ENCODE assay signal across 10 mouse cellular contexts in genomic region chr9:100506652-100507051, GRCm38 (mm10). TPM values are rescaled to one million over a fixed set of nuclear protein-coding genes. Genes with fewer than 3 reads are reported as not detected.
DNase-seq lines count a peak whose midpoint lies in the region; ATAC-seq lines count a peak whose summit lies in the region.
"Had no signal": no experiment of that assay in that cellular context is flagged by ENCODE, and none has a peak within 500 bp of the region (broad histone marks: within the 10 kb centered on the region; RNA-seq: fewer than 3 reads in every experiment).

No protein-coding gene starts in this region.

- ATAC-seq in intestine, embryonic 16.5 days = peak; percentile 90
- no peak for ATAC-seq in forebrain, embryonic 16.5 days
- no peak for ATAC-seq in midbrain, embryonic 11.5 days (ENCODE audit: low FRiP score)
- ATAC-seq: midbrain, embryonic 16.5 days had no signal

- no peak overlapping the region for H3K4me3 ChIP-seq in heart, embryonic 10.5 days
- H3K4me3 ChIP-seq in intestine, embryonic 16.5 days (ENCODE audit: low read length) = no peak overlapping the region
- H3K4me3 ChIP-seq in forebrain, embryonic 10.5 days = no peak overlapping the region
- H3K4me3 ChIP-seq in forebrain, embryonic 16.5 days (replicated peaks; ENCODE audit: low read length) = no peak overlapping the region
- H3K4me3 ChIP-seq in midbrain, embryonic 11.5 days (ENCODE audit: low read depth, low read length) = no peak overlapping the region

- no peak overlapping the region for H3K9ac ChIP-seq in intestine, embryonic 16.5 days (ENCODE audit: low read depth, low read length)
- H3K9ac ChIP-seq in forebrain, embryonic 16.5 days (replicated peaks; ENCODE audit: low read depth, low read length) = no peak overlapping the region
- H3K9ac ChIP-seq in midbrain, embryonic 11.5 days (ENCODE audit: low read length) = no peak overlapping the region
- H3K9ac ChIP-seq: embryonic facial prominence, embryonic 15.5 days had no signal

- no peaks in the 10 kb centered on the region for H3K4me1 ChIP-seq in heart, embryonic 10.5 days
- H3K4me1 ChIP-seq in intestine, embryonic 16.5 days (ENCODE audit: control insufficient read depth, insufficient read depth, low read length) = no peaks in the 10 kb centered on the region
- H3K4me1 ChIP-seq in forebrain, embryonic 10.5 days = 0 out of 2 replicates have a peak, but pooled peaks cover 3% of the 10 kb centered on the region
- no peaks in the 10 kb centered on the region for H3K4me1 ChIP-seq in forebrain, embryonic 16.5 days (replicated peaks; ENCODE audit: control insufficient read depth, insufficient read depth, low read length)
- H3K4me1 ChIP-seq in midbrain, embryonic 11.5 days (ENCODE audit: control insufficient read depth, insufficient read depth, low read length) = no peaks in the 10 kb centered on the region

- peak; percentile 96 for DNase-seq in heart, adult 11 months
- DNase-seq in heart, embryonic 10.5 days (ENCODE audit: low spot score) = no peak
- DNase-seq in gastrocnemius, adult 18-20 months (ENCODE audit: low spot score) = peak; percentile 83
- DNase-seq in lung, postnatal 4 days = peak; percentile 24 to 50
- DNase-seq in forebrain, embryonic 10.5 days (ENCODE audit: extremely low spot score, low spot score) = no peak
- DNase-seq in midbrain, embryonic 11.5 days (ENCODE audit: low spot score, missing footprints) = no peak

- H3K9me3 ChIP-seq in heart, embryonic 10.5 days = no peaks in the 10 kb centered on the region
- H3K9me3 ChIP-seq in intestine, embryonic 16.5 days (ENCODE audit: control insufficient read depth, low read length) = no peaks in the 10 kb centered on the region
- H3K9me3 ChIP-seq in forebrain, embryonic 10.5 days = no peaks in the 10 kb centered on the region
- H3K9me3 ChIP-seq in forebrain, embryonic 16.5 days (ENCODE audit: control insufficient read depth, low read length) = no peaks in the 10 kb centered on the region
- H3K9me3 ChIP-seq in midbrain, embryonic 11.5 days (ENCODE audit: control insufficient read depth, low read length) = no peaks in the 10 kb centered on the region
- H3K9me3 ChIP-seq: embryonic facial prominence, embryonic 15.5 days had no signal

- no peak overlapping the region for H3K4me2 ChIP-seq in intestine, embryonic 16.5 days (ENCODE audit: low read depth, low read length)
- H3K4me2 ChIP-seq in forebrain, embryonic 16.5 days (ENCODE audit: low read length) = no peak overlapping the region
- no peak overlapping the region for H3K4me2 ChIP-seq in midbrain, embryonic 11.5 days
- H3K4me2 ChIP-seq: embryonic facial prominence, embryonic 15.5 days had no signal

- 66% methylated on average over 2 of the region's 2 CpGs for WGBS in heart, embryonic 10.5 days
- 29% methylated on average over 2 of the region's 2 CpGs for WGBS in intestine, embryonic 16.5 days
- WGBS in forebrain, embryonic 10.5 days = 86% methylated on average over 2 of the region's 2 CpGs
- WGBS in forebrain, embryonic 16.5 days = 74% methylated on average over 2 of the region's 2 CpGs
- 77% methylated on average over 2 of the region's 2 CpGs for WGBS in midbrain, embryonic 11.5 days

- no peak overlapping the region for H3K27ac ChIP-seq in heart, embryonic 10.5 days
- no peak overlapping the region for H3K27ac ChIP-seq in intestine, embryonic 16.5 days (ENCODE audit: low read length)
- H3K27ac ChIP-seq in forebrain, embryonic 10.5 days = no peak overlapping the region
- H3K27ac ChIP-seq in forebrain, embryonic 16.5 days (ENCODE audit: low read length) = no peak overlapping the region
- H3K27ac ChIP-seq in midbrain, embryonic 11.5 days (ENCODE audit: low read depth, low read length) = no peak overlapping the region

- H3K36me3 ChIP-seq in heart, embryonic 10.5 days = peaks cover 6% of the 10 kb centered on the region
- H3K36me3 ChIP-seq in intestine, embryonic 16.5 days (ENCODE audit: control insufficient read depth, insufficient read depth, low read length) = no peaks in the 10 kb centered on the region
- H3K36me3 ChIP-seq in forebrain, embryonic 10.5 days (replicated peaks) = peaks cover 16% of the 10 kb centered on the region
- no peaks in the 10 kb centered on the region for H3K36me3 ChIP-seq in forebrain, embryonic 16.5 days (ENCODE audit: control insufficient read depth, insufficient read depth)
- H3K36me3 ChIP-seq in midbrain, embryonic 11.5 days (ENCODE audit: control insufficient read depth, insufficient read depth, low read length) = no peaks in the 10 kb centered on the region

- H3K27me3 ChIP-seq in heart, embryonic 10.5 days (ENCODE audit: insufficient read depth, poor library complexity, severe bottlenecking) = no peaks in the 10 kb centered on the region
- H3K27me3 ChIP-seq in intestine, embryonic 16.5 days (replicated peaks; ENCODE audit: control insufficient read depth, insufficient read depth, low read length) = no peaks in the 10 kb centered on the region
- H3K27me3 ChIP-seq in forebrain, embryonic 10.5 days (ENCODE audit: poor library complexity, severe bottlenecking) = no peaks in the 10 kb centered on the region
- H3K27me3 ChIP-seq in forebrain, embryonic 16.5 days (replicated peaks; ENCODE audit: control insufficient read depth, insufficient read depth, low read length) = no peaks in the 10 kb centered on the region
- no peaks in the 10 kb centered on the region for H3K27me3 ChIP-seq in midbrain, embryonic 11.5 days (ENCODE audit: control insufficient read depth, insufficient read depth, low read length)
- H3K27me3 ChIP-seq: embryonic facial prominence, embryonic 15.5 days had no signal

RNA-seq across cellular contexts. Expression of gene Il20rb, which starts 20.1 kb away (rescaled TPM):
- polyA plus RNA-seq in heart, embryonic 10.5 days (2016; fragmentation: Nextera tagmentation; extraction: Ambion mirVana) = 1.2 and 1.4 TPM in 2 replicates
- 1 to 10 TPM; 1.1 TPM for total RNA-seq in gastrocnemius, adult 18-20 months (2021)
- 0.98 and 1.1 TPM in 2 replicates for polyA plus RNA-seq in intestine, embryonic 16.5 days (2015; fragmentation: Nextera tagmentation; extraction: Ambion mirVana)
- polyA plus RNA-seq in forebrain, embryonic 10.5 days (2016; fragmentation: Nextera tagmentation; extraction: Ambion mirVana) = 1.6 and 1.8 TPM in 2 replicates
- polyA plus RNA-seq in forebrain, embryonic 16.5 days (2015; fragmentation: Nextera tagmentation; extraction: Ambion mirVana) = 0.53 and 0.60 TPM in 2 replicates
- polyA plus RNA-seq in midbrain, embryonic 11.5 days (2014; fragmentation: Nextera tagmentation; extraction: Ambion mirVana) = 0.59 and 1.2 TPM in 2 replicates

RNA-seq across cellular contexts. Expression of gene Nck1, which starts 39.3 kb away (rescaled TPM):
- 50.3 and 61.2 TPM in 2 replicates for polyA plus RNA-seq in heart, embryonic 10.5 days (2016; fragmentation: Nextera tagmentation; extraction: Ambion mirVana)
- total RNA-seq in gastrocnemius, adult 18-20 months (2021) = 10 to 100 TPM; 25.3 to 34.2 TPM
- polyA plus RNA-seq in intestine, embryonic 16.5 days (2015; fragmentation: Nextera tagmentation; extraction: Ambion mirVana) = 56.9 and 57.8 TPM in 2 replicates
- polyA plus RNA-seq in forebrain, embryonic 10.5 days (2016; fragmentation: Nextera tagmentation; extraction: Ambion mirVana) = 65.6 and 70.0 TPM in 2 replicates
- polyA plus RNA-seq in forebrain, embryonic 16.5 days (2015; fragmentation: Nextera tagmentation; extraction: Ambion mirVana) = 44.8 and 47.3 TPM in 2 replicates
- polyA plus RNA-seq in midbrain, embryonic 11.5 days (2014; fragmentation: Nextera tagmentation; extraction: Ambion mirVana) = 77.8 and 79.9 TPM in 2 replicates

Comparison
In these comparisons a context has a peak if more than half of its experiments do, and no peak if none do; other contexts are left out.
1. DNase-seq: peak in heart, adult 11 months (single experiment), gastrocnemius, adult 18-20 months (single experiment) and lung, postnatal 4 days (2 of 2); none in heart, embryonic 10.5 days (single experiment), forebrain, embryonic 10.5 days (single experiment) and midbrain, embryonic 11.5 days (single experiment).